Mouse (Mus musculus): Measurements from ENCODE around the gene Sohlh2. TPM values are rescaled to one million over a fixed set of nuclear protein-coding genes. Genes with fewer than 3 reads are reported as not detected.
A peak's percentile ranks its signal among the peaks of the same experiment; 100 is the strongest.
"Not testable (repeated sequence)": the region's sequence is repeated elsewhere in the genome, so short reads cannot be mapped to it uniquely, and the experiment has no call there.

Sohlh2 gene
- not detected for total RNA-seq (2021)

GRCm38 (mm10) chr3:55181766-55182165 is at the start of gene Sohlh2:
Gene Sohlh2 (plus strand): TSS chr3:55182028.
- DNase-seq: no peak

DNA sequence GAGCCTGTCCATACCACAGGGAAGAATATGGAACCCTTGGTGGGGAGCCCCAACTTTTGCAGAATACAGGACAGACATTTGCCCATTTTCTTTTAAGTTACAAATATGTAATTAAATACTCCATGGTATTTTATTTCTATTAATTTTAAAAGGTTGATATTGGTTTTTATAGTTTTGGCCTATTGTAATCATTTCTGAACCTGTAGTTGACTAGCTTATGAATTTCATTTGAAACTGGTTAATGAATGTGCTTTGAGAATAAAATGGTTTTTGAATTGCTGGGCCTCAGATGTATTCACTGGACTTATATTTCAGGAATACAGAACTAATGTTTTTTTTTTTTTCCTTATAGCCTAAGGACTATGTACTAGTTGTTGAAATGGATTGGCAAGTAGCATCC is 44.8 kb upstream of the Sohlh2 start, which contains the start of gene Ccdc169:
Ccdc169 (plus strand) TSS at position 301 of the 400 bp plus-strand sequence.
- DNase-seq: no peak

GRCm38 (mm10) chr3:55139837-55140236 is 42.0 kb upstream of the Sohlh2 start:
- DNase-seq: no peak

DNA sequence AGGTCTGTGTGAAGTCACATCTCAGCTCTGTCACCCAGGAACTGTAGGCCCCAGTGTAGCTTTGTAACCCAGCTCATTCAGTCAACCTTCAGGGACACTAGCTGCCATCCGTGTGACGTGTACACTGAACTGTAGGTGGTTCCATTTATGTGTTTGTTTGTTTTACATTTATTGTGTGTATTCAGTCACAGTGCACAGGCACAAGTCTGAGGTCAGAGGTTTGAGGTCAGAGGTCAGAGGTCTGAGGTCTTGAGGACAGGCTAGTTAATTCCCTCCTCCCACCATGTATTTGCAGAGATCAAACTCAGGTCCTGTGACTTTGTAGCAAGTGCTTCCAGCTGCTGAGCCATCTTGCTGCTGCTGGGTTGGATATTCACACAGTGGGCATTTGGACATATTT is 40.4 kb upstream of the Sohlh2 start:
- no peak for DNase-seq

GRCm38 (mm10) chr3:55144916-55145315 is 36.9 kb upstream of the Sohlh2 start:
- DNase-seq: no peak

DNA sequence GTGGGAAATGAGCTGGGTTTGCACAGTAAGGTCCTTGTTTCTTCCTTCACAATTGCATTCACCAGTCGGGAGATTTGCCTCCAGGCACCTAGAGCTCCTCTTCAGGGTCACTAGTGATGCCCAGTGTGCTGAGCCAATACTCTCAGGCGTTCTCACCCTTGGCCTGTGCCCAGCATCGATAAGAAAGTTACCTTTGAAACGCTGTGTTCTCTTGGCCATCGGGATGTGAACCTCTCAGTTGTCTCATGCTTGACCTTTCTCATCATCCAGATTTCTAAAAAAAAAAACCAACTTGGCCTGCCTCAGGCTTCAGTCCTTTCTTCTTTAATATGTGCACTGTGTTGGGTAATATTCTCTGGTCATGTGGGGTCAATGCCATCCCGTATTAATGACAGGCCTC is 35.4 kb upstream of the Sohlh2 start:
- no peak for DNase-seq

- DNase-seq: no peak
Observed at GRCm38 (mm10) chr3:55147156-55147555, 34.7 kb upstream of the Sohlh2 start.

DNA sequence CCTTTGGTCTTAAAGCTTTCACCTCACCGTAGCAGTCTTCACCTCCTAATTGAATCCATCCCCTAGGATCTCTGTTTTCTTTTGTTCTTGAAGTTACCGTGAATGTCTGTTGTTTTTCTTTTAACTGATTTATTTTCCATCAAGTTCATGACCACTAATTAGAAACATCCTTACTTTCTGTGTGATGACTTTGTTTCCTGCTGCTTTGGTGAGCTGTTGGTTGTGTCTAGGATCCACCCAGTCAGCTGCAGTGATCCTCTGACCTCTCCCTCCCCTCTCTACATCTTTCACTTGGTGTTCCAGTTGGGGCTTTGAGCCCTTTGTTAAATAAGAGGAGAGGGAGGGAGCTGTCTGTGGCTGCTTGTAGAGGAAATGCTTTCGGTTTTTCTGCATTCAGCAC is 33.7 kb upstream of the Sohlh2 start:
- no peak for DNase-seq

DNA sequence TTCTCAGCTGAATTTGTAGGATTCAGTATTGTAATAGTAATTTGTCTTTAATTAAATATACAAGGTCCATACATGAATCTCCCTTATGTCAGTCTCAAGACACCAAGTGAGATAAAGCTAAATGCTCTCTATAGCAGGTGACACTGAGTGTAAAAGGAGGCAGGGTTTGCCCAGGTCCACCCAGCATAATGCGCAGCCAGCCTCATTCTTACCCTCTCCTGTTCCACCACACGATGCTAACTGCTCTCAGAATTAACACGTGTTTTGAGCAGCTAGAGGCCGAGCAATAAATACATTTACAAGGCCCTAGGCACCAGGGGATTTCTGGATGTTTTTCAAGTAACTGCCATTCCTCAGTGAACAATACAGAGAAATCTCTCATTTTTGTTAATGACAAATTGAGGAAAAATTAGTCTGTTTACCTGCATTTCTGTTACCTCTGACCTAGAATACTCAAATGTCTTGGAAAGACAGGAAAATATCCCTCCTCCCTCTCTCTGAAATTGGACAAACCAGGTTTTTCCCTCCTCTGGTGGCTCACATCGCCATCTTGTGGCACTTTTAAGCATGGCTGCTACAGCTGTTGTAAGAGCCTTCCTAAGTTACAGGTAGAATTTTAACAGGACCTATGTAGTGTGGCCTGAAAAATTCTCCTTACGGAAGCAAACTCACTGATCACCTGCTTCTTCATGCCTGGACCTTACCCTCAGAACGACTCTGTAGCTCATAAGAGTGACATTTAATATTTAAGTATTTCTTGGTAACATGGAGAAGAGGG is 30.0 kb upstream of the Sohlh2 start:
- DNase-seq: peak; percentile 43 to 60

DNA sequence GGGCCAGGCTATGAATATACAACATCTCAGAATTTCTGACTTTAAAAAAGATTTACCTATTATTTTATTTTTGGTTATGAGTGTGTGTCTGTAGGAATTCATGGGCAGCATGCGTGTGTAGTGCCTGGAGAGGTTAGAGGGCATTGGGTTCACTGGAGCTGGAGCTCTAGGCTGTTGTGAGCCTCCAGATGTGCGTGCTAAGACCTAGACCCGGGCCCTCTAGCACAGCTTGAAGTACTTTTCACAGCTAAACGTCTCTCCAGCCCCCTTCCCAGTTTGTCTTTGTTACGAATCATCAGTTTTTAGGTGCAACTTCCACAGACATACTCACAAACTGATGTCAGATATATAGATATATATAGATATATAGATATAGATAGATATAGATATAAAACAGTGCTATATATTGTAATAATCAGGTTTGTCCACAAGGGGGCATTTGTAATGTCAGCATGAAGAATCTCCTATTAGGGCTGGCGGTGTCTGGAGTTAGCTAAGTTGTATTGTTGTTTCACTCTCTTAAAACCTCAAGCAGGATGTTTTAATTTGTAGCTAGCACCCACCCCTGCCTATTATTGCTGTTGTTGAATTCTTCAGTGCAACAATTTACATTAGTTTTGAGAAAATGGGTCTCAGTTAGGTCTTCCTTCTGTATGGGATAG is 29.0 kb upstream of the Sohlh2 start:
- no peak for DNase-seq

- DNase-seq: no peak
Observed at GRCm38 (mm10) chr3:55154163-55154562, 27.7 kb upstream of the Sohlh2 start.

- DNase-seq: no peak
Observed at GRCm38 (mm10) chr3:55157413-55157812, 24.4 kb upstream of the Sohlh2 start.

DNA sequence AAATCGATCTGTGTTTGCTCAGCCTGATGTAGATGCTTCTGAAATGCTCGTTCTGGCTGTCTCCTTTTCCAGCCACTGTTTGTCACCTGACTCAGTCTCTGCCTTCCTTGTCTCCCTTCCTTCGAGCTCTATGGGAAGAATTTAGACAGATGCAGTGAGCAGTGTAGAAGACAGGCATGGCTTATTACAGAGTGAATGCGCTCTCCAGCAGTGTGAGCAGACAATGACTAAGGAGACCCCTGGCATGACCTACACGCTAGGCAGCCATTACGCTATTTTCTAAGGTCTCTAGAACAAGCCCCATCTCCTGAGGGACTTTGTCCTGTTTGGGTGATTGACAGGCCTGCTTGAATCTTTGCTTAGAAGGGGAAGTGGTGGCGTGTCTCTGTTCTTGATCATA is 20.7 kb upstream of the Sohlh2 start:
- DNase-seq: no peak

DNA sequence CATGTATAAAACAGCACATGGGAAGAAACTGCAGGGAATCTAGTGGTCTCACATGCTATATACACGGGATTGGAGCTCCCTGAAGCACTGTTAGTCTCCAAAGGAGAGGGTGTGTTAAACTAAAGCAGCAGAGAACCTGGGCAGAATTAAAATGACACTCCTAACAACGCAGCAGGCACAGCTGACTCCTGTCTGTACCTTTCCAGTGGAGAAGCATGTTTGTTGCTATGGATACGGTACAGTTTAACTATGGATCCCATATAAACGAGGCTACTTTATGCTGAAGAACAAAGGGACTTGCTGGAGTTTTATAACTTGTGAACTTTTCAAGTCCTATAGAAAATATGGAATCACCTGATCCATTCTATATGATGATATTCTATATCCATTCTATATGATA is 18.3 kb upstream of the Sohlh2 start:
- DNase-seq: no peak

- no peak for DNase-seq
Observed at GRCm38 (mm10) chr3:55172478-55172877, 9.3 kb upstream of the Sohlh2 start.

DNA sequence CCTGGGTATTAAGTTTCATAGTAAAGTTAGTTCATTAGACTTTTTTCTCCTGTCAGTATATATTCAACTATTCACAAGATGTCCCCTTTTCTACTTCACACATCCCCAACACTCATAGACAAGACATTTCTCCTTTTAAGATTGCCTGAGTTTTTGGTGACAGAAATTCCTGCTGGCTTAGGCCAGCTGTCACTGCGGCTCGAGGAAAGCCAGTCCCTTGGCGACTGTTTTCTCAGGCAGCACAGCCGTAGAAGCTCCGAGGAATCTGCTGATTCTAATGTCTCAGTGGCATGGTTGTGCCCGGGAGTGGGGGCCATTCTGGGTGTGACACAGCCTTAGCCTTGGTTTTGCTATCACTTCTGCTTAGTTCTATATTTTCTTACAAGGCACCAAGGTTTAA is 4.6 kb upstream of the Sohlh2 start:
- DNase-seq: no peak

GRCm38 (mm10) chr3:55191668-55192067 is 9.8 kb downstream of the Sohlh2 start:
- DNase-seq: no peak

- DNase-seq: no peak
Observed at GRCm38 (mm10) chr3:55193351-55193750, 11.5 kb downstream of the Sohlh2 start.

- DNase-seq: no peak
Observed at GRCm38 (mm10) chr3:55194792-55195191, 13.0 kb downstream of the Sohlh2 start.

DNA sequence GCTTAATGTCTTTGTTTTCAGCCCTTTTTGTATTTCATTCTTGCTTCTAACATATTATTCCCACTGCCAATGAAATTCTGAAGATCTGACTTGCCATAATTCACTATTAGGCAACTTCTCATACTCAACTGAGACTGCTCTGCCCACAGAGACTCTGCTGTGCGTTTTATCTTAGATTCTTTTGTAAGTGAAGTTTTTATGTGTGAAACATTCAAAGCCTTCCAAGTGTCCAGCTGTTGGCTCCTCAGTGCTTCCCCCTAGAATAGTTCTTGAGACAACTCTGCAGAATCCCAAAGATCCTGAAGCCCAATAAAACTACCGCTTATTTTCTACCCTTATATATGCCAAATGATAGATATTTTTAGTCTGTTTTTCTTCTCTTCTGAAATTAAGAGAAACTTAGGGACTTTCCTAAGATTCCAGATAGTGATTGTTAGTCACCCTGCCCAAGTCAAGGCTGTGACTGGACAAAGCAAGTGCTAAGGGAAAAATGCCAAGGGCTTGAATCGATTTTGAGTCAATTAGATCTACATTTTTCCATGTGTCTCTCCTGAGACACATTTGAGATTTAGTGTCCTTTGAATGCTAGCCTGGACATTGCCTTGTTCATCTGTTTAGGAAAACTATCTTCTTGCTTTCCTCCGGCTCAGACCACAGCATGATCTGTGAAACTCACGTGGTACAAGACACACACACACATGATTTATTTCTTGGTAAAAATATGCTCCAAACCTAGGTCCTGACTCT is 13.9 kb downstream of the Sohlh2 start:
- DNase-seq: no peak

GRCm38 (mm10) chr3:55196328-55196710 is 14.5 kb downstream of the Sohlh2 start:
- DNase-seq: no peak

DNA sequence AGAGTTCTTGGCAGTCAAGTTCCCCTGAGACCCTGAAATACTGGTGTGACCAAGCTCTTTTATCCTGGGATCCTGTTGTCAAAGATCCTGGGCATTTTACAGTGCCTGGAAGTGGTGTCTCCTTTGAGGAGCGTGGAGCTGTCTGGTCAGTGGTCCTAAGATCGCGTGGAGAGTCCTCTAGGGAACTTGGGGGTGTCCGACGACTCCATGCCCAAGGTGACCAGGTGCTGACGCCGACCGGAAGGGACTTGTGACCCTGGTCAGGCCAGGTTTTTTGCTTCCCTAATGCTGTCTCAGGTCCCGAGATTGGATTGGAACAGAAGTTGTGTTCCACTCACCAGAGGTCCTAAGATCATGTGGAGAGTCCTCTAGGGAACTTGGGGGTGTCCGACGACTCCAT is 21.8 kb downstream of the Sohlh2 start:
- not testable (repeated sequence) for DNase-seq

- DNase-seq: no peak
Observed at GRCm38 (mm10) chr3:55206413-55206812, 24.6 kb downstream of the Sohlh2 start.

All from layer of hippocampus, postnatal 36 days (tissue).